29 mouse cellular contexts compared by ENCODE assay signal in genomic region chr4:133577983-133578382, GRCm38 (mm10). TPM values are rescaled to one million over a fixed set of nuclear protein-coding genes. Genes with fewer than 3 reads are reported as not detected.
DNase-seq lines count a peak whose midpoint lies in the region; ATAC-seq lines count a peak whose summit lies in the region.
"Had no signal": no experiment of that assay in that cellular context is flagged by ENCODE, and none has a peak within 500 bp of the region (broad histone marks: within the 10 kb centered on the region; RNA-seq: fewer than 3 reads in every experiment).

No protein-coding gene starts in this region.

- WGBS in embryonic facial prominence, embryonic 12.5 days: 71% methylated on average over 12 of the region's 12 CpGs
- 79% methylated on average over 12 of the region's 12 CpGs for WGBS in embryonic facial prominence, embryonic 10.5 days
- WGBS in limb, embryonic 13.5 days: 76% methylated on average over 12 of the region's 12 CpGs
- 82% methylated on average over 12 of the region's 12 CpGs for WGBS in limb, embryonic 10.5 days

- no peak overlapping the region for H3K27ac ChIP-seq in embryonic facial prominence, embryonic 12.5 days
- no peak overlapping the region for H3K27ac ChIP-seq in embryonic facial prominence, embryonic 10.5 days (replicated peaks)
- no peak overlapping the region for H3K27ac ChIP-seq in limb, embryonic 13.5 days
- no peak overlapping the region for H3K27ac ChIP-seq in limb, embryonic 10.5 days
- peak overlapping the region; percentile 26; the same call in 1 of the 2 replicates for H3K27ac ChIP-seq in ES-E14 (ENCODE audit: insufficient read depth, low read depth, low read length, poor library complexity, severe bottlenecking)
- H3K27ac ChIP-seq: embryonic facial prominence, embryonic 13.5 days; forebrain, embryonic 10.5 days; forebrain, embryonic 13.5 days; gastrocnemius, adult 2 months; heart, adult 2 months; hindbrain, embryonic 12.5 days; hindbrain, embryonic 15.5 days had no signal

- H3K4me2 ChIP-seq in embryonic facial prominence, embryonic 12.5 days (replicated peaks): no peak overlapping the region
- no peak overlapping the region for H3K4me2 ChIP-seq in limb, embryonic 13.5 days (replicated peaks)
- H3K4me2 ChIP-seq: embryonic facial prominence, embryonic 13.5 days; forebrain, embryonic 13.5 days; heart, embryonic 11.5 days; hindbrain, embryonic 12.5 days; hindbrain, embryonic 15.5 days had no signal

- H3K4me3 ChIP-seq in embryonic facial prominence, embryonic 12.5 days: no peak overlapping the region
- H3K4me3 ChIP-seq in embryonic facial prominence, embryonic 10.5 days: no peak overlapping the region
- no peak overlapping the region for H3K4me3 ChIP-seq in limb, embryonic 13.5 days
- H3K4me3 ChIP-seq in limb, embryonic 10.5 days: no peak overlapping the region
- peak overlapping the region; percentile 9 to 35; a peak in 1 of 4 replicates for H3K4me3 ChIP-seq in ES-E14 (ENCODE audit: insufficient read depth in 1 of 2, low read depth in 1 of 2, low read length in 2 of 2, poor library complexity in 1 of 2, severe bottlenecking in 1 of 2)
- H3K4me3 ChIP-seq: embryonic facial prominence, embryonic 13.5 days; forebrain, embryonic 10.5 days; forebrain, embryonic 13.5 days; gastrocnemius, adult 2 months; heart, adult 2 months; hindbrain, embryonic 12.5 days; hindbrain, embryonic 15.5 days had no signal

- no peaks in the 10 kb centered on the region for H3K9me3 ChIP-seq in embryonic facial prominence, embryonic 12.5 days
- no peaks in the 10 kb centered on the region for H3K9me3 ChIP-seq in embryonic facial prominence, embryonic 10.5 days
- H3K9me3 ChIP-seq in limb, embryonic 13.5 days: no peaks in the 10 kb centered on the region
- no peaks in the 10 kb centered on the region for H3K9me3 ChIP-seq in limb, embryonic 10.5 days (replicated peaks)
- no peaks in the 10 kb centered on the region for H3K9me3 ChIP-seq in ES-E14 (ENCODE audit: control insufficient read depth, insufficient read depth, low read depth, low read length)
- H3K9me3 ChIP-seq: embryonic facial prominence, embryonic 13.5 days; forebrain, embryonic 10.5 days; forebrain, embryonic 13.5 days; hindbrain, embryonic 12.5 days; hindbrain, embryonic 15.5 days had no signal

- no peaks in the 10 kb centered on the region for H3K27me3 ChIP-seq in embryonic facial prominence, embryonic 12.5 days
- H3K27me3 ChIP-seq in embryonic facial prominence, embryonic 10.5 days (replicated peaks; ENCODE audit: low read depth, poor library complexity, severe bottlenecking): no peaks in the 10 kb centered on the region
- no peaks in the 10 kb centered on the region for H3K27me3 ChIP-seq in limb, embryonic 13.5 days
- H3K27me3 ChIP-seq in limb, embryonic 10.5 days (ENCODE audit: low read depth, poor library complexity, severe bottlenecking): no peaks in the 10 kb centered on the region
- H3K27me3 ChIP-seq: embryonic facial prominence, embryonic 13.5 days; forebrain, embryonic 13.5 days; hindbrain, embryonic 12.5 days; hindbrain, embryonic 15.5 days; Patski had no signal

- 0 out of 2 replicates have a peak overlapping the region, but pooled peaks have one; percentile 10 for H3K9ac ChIP-seq in embryonic facial prominence, embryonic 12.5 days
- 0 out of 2 replicates have a peak overlapping the region, but pooled peaks have one; percentile 35 for H3K9ac ChIP-seq in limb, embryonic 13.5 days
- H3K9ac ChIP-seq in ES-E14 (ENCODE audit: insufficient read depth, low read depth, low read length, poor library complexity, severe bottlenecking): peak overlapping the region; percentile 50; the same call in 1 of the 2 replicates
- H3K9ac ChIP-seq: embryonic facial prominence, embryonic 13.5 days; forebrain, embryonic 13.5 days; forebrain, postnatal 0 days; hindbrain, embryonic 12.5 days; hindbrain, embryonic 15.5 days had no signal

- no peak for DNase-seq in embryonic facial prominence, embryonic 10.5 days (ENCODE audit: low spot score)
- no peak for DNase-seq in limb, embryonic 10.5 days (ENCODE audit: low spot score)
- DNase-seq in ES-E14 (ENCODE audit: low read depth, low spot score): peak; percentile 66
- DNase-seq in ZHBTc4 (ENCODE audit: low read depth, low spot score): peak; percentile 84
- DNase-seq in gastrocnemius, postnatal 25 days: no peak
- DNase-seq: adrenal gland, adult 8-10 months; adrenal gland, postnatal 36 days; cerebellum, adult 18-20 months; cerebellum, adult 9-10 months; cerebellum, postnatal 14 days; forebrain, postnatal 0 days; gastrocnemius, adult 2 months; gastrocnemius, postnatal 14 days; heart, adult 2 months; kidney, adult 18-20 months had no signal

- peaks cover 7% of the 10 kb centered on the region for H3K4me1 ChIP-seq in embryonic facial prominence, embryonic 12.5 days
- peaks cover 20% of the 10 kb centered on the region for H3K4me1 ChIP-seq in embryonic facial prominence, embryonic 10.5 days
- H3K4me1 ChIP-seq in limb, embryonic 13.5 days: peaks cover 12% of the 10 kb centered on the region
- peaks cover 15% of the 10 kb centered on the region for H3K4me1 ChIP-seq in limb, embryonic 10.5 days
- H3K4me1 ChIP-seq in ES-E14 (ENCODE audit: control insufficient read depth in 2 of 2, insufficient read depth in 2 of 2, low read length in 2 of 2, poor library complexity in 1 of 2): peaks cover 0 to 4% of the 10 kb centered on the region in 2 experiments; a peak in 2 of 4 replicates

- peaks cover 41% of the 10 kb centered on the region for H3K36me3 ChIP-seq in embryonic facial prominence, embryonic 12.5 days
- peaks cover 51% of the 10 kb centered on the region for H3K36me3 ChIP-seq in embryonic facial prominence, embryonic 10.5 days (replicated peaks)
- peaks cover 49% of the 10 kb centered on the region for H3K36me3 ChIP-seq in limb, embryonic 13.5 days
- peaks cover 53% of the 10 kb centered on the region for H3K36me3 ChIP-seq in limb, embryonic 10.5 days
- H3K36me3 ChIP-seq in ES-E14 (ENCODE audit: control insufficient read depth, insufficient read depth, low read length, poor library complexity, severe bottlenecking): peaks cover 23% of the 10 kb centered on the region

- in situ Hi-C loops in ES-E14 (cut with MboI; ENCODE audit: low sequenced_read_pairs in 2 of 2, unreplicated experiment in 2 of 2): loop anchor here in 1 of 2 experiments (25.0 kb wide), 1 partner anchor 259 kb away; no protein-coding TSS in a partner anchor

- ATAC-seq in embryonic facial prominence, embryonic 12.5 days (ENCODE audit: insufficient number of reproducible peaks, insufficient read depth, low FRiP score, low TSS enrichment): no peak
- no peak for ATAC-seq in limb, embryonic 13.5 days (ENCODE audit: low FRiP score, low read depth)
- no peak for ATAC-seq in erythroblast, adult 5-6 weeks (replicated peaks; ENCODE audit: low FRiP score, poor library complexity, severe bottlenecking)
- ATAC-seq: activated CD4-positive, CD25-positive, alpha-beta regulatory T cell, adult 4 months; forebrain, embryonic 13.5 days; forebrain, postnatal 0 days; Patski had no signal

RNA-seq across cellular contexts. Expression of gene Gpatch3, which starts 3.4 kb away (rescaled TPM):
- 11.9 and 13.1 TPM in 2 replicates for polyA plus RNA-seq in embryonic facial prominence, embryonic 12.5 days (2016; fragmentation: Nextera tagmentation; extraction: Ambion mirVana)
- 10.7 and 12.2 TPM in 2 replicates for polyA plus RNA-seq in embryonic facial prominence, embryonic 10.5 days (2016; fragmentation: Nextera tagmentation; extraction: Ambion mirVana)
- polyA plus RNA-seq in limb, embryonic 13.5 days (2015; fragmentation: Nextera tagmentation; extraction: Ambion mirVana): 7.5 and 9.5 TPM in 2 replicates
- polyA plus RNA-seq in limb, embryonic 10.5 days (2016; fragmentation: Nextera tagmentation; extraction: Ambion mirVana): 12.9 and 14.0 TPM in 2 replicates
- total RNA-seq in ES-E14 (2012; rRNA removed): 14.4 and 19.9 TPM in 2 replicates
- 0.84 TPM in 1 of 2 replicates, not detected in the other for total RNA-seq in erythroblast, adult 5-6 weeks (2015; ENCODE audit: low replicate concordance)
- total RNA-seq in erythroblast, adult 5-6 weeks (2017; ENCODE audit: low replicate concordance): 9.7 and 26.5 TPM in 2 replicates
- total RNA-seq in gastrocnemius, postnatal 25 days (2021): 1 to 10 TPM; 2.1 to 3.6 TPM

RNA-seq across cellular contexts. Expression of gene Gpn2, which starts 6.2 kb away (rescaled TPM):
- polyA plus RNA-seq in embryonic facial prominence, embryonic 12.5 days (2016; fragmentation: Nextera tagmentation; extraction: Ambion mirVana): 20.0 and 23.6 TPM in 2 replicates
- polyA plus RNA-seq in embryonic facial prominence, embryonic 10.5 days (2016; fragmentation: Nextera tagmentation; extraction: Ambion mirVana): 29.4 and 30.9 TPM in 2 replicates
- polyA plus RNA-seq in limb, embryonic 13.5 days (2015; fragmentation: Nextera tagmentation; extraction: Ambion mirVana): 18.0 and 19.6 TPM in 2 replicates
- 31.3 and 31.6 TPM in 2 replicates for polyA plus RNA-seq in limb, embryonic 10.5 days (2016; fragmentation: Nextera tagmentation; extraction: Ambion mirVana)
- total RNA-seq in ES-E14 (2012; rRNA removed): 39.5 and 52.6 TPM in 2 replicates
- total RNA-seq in erythroblast, adult 5-6 weeks (2015; ENCODE audit: low replicate concordance): 1.7 and 3.1 TPM in 2 replicates
- total RNA-seq in erythroblast, adult 5-6 weeks (2017; ENCODE audit: low replicate concordance): 1.3 and 11.2 TPM in 2 replicates
- 1 to 10 TPM; 4.6 to 4.9 TPM for total RNA-seq in gastrocnemius, postnatal 25 days (2021)

RNA-seq across cellular contexts. Expression of gene Sfn, which starts 24.0 kb away (rescaled TPM):
- polyA plus RNA-seq in embryonic facial prominence, embryonic 12.5 days (2016; fragmentation: Nextera tagmentation; extraction: Ambion mirVana): 44.4 and 52.7 TPM in 2 replicates
- polyA plus RNA-seq in embryonic facial prominence, embryonic 10.5 days (2016; fragmentation: Nextera tagmentation; extraction: Ambion mirVana): 27.6 and 35.7 TPM in 2 replicates
- 68.0 and 81.3 TPM in 2 replicates for polyA plus RNA-seq in limb, embryonic 13.5 days (2015; fragmentation: Nextera tagmentation; extraction: Ambion mirVana)
- 29.7 and 38.7 TPM in 2 replicates for polyA plus RNA-seq in limb, embryonic 10.5 days (2016; fragmentation: Nextera tagmentation; extraction: Ambion mirVana)
- total RNA-seq in ES-E14 (2012; rRNA removed): 35.8 and 46.6 TPM in 2 replicates
- total RNA-seq in erythroblast, adult 5-6 weeks (2015; ENCODE audit: low replicate concordance): 0.84 TPM in 1 of 2 replicates, not detected in the other
- total RNA-seq in erythroblast, adult 5-6 weeks (2017; ENCODE audit: low replicate concordance): 0.28 and 1.5 TPM in 2 replicates
- total RNA-seq in gastrocnemius, postnatal 25 days (2021): 1 to 10 TPM; 1.1 to 1.2 TPM

RNA-seq across cellular contexts. Expression of gene Nr0b2, which starts 24.8 kb away (rescaled TPM):
- not detected in 2 replicates for polyA plus RNA-seq in embryonic facial prominence, embryonic 12.5 days (2016; fragmentation: Nextera tagmentation; extraction: Ambion mirVana)
- polyA plus RNA-seq in embryonic facial prominence, embryonic 10.5 days (2016; fragmentation: Nextera tagmentation; extraction: Ambion mirVana): 0.17 TPM in 1 of 2 replicates, not detected in the other
- 0.13 and 0.28 TPM in 2 replicates for polyA plus RNA-seq in limb, embryonic 13.5 days (2015; fragmentation: Nextera tagmentation; extraction: Ambion mirVana)
- 0.13 TPM in 1 of 2 replicates, not detected in the other for polyA plus RNA-seq in limb, embryonic 10.5 days (2016; fragmentation: Nextera tagmentation; extraction: Ambion mirVana)
- total RNA-seq in ES-E14 (2012; rRNA removed): 0.31 and 0.32 TPM in 2 replicates
- not detected in 2 replicates for total RNA-seq in erythroblast, adult 5-6 weeks (2015; ENCODE audit: low replicate concordance)
- total RNA-seq in erythroblast, adult 5-6 weeks (2017; ENCODE audit: low replicate concordance): not detected in 2 replicates
- total RNA-seq in gastrocnemius, postnatal 25 days (2021): not detected
- total RNA-seq: forebrain, postnatal 0 days; gastrocnemius, adult 2 months; gastrocnemius, postnatal 14 days; hematopoietic stem cell, adult 5-6 weeks had no signal
- polyA plus RNA-seq: activated CD4-positive, CD25-positive, alpha-beta regulatory T cell, adult 4 months; embryonic facial prominence, embryonic 13.5 days; forebrain, embryonic 10.5 days; forebrain, embryonic 13.5 days; forebrain, postnatal 0 days; frontal cortex, adult 2 months; gonadal fat pad, adult 2 months; hindbrain, embryonic 12.5 days; hindbrain, embryonic 15.5 days; Patski had no signal

RNA-seq across cellular contexts. Expression of gene Nudc, which starts 32.2 kb away (rescaled TPM):
- polyA plus RNA-seq in embryonic facial prominence, embryonic 12.5 days (2016; fragmentation: Nextera tagmentation; extraction: Ambion mirVana): 348 and 369 TPM in 2 replicates
- 489 and 518 TPM in 2 replicates for polyA plus RNA-seq in embryonic facial prominence, embryonic 10.5 days (2016; fragmentation: Nextera tagmentation; extraction: Ambion mirVana)
- polyA plus RNA-seq in limb, embryonic 13.5 days (2015; fragmentation: Nextera tagmentation; extraction: Ambion mirVana): 291 and 309 TPM in 2 replicates
- 493 and 582 TPM in 2 replicates for polyA plus RNA-seq in limb, embryonic 10.5 days (2016; fragmentation: Nextera tagmentation; extraction: Ambion mirVana)
- total RNA-seq in ES-E14 (2012; rRNA removed): 340 and 358 TPM in 2 replicates
- total RNA-seq in erythroblast, adult 5-6 weeks (2015; ENCODE audit: low replicate concordance): 31.5 and 51.8 TPM in 2 replicates
- total RNA-seq in erythroblast, adult 5-6 weeks (2017; ENCODE audit: low replicate concordance): 35.4 and 80.4 TPM in 2 replicates
- total RNA-seq in gastrocnemius, postnatal 25 days (2021): 10 to 100 TPM; 40.3 to 44.7 TPM

Comparison
In these comparisons a context has a peak if more than half of its experiments do, and no peak if none do; other contexts are left out.
1. H3K4me3 ChIP-seq: peak in ES-E14 (2 of 2); none in embryonic facial prominence, embryonic 12.5 days (single experiment), embryonic facial prominence, embryonic 10.5 days (single experiment), limb, embryonic 13.5 days (single experiment) and limb, embryonic 10.5 days (single experiment).
2. DNase-seq: peak in ES-E14 (single experiment) and ZHBTc4 (single experiment); none in embryonic facial prominence, embryonic 10.5 days (single experiment), limb, embryonic 10.5 days (single experiment) and gastrocnemius, postnatal 25 days (single experiment).
3. Peak in every context shown above with its lines, with median percentiles within 50 percentile points of each other: H3K9ac ChIP-seq.